Mouse (Mus musculus): ENCODE data around the gene Pdzk1ip1. TPM values are rescaled to one million over a fixed set of nuclear protein-coding genes. Genes with fewer than 3 reads are reported as not detected.

Gene Pdzk1ip1
- total RNA-seq, 1 experiment: 1.1 TPM

GRCm38 (mm10) chr4:115062875-115063517 lies 25.5 kb upstream of the Pdzk1ip1 start:
- Histone ChIP-seq H3K4me3 (ENCODE audit: insufficient read depth in 1 of 2, low read depth in 1 of 2, low read length in 2 of 2, poor library complexity in 1 of 2, severe bottlenecking in 1 of 2) (peak overlapping the region; percentile 45 to 53; a peak in 3 of 4 replicates), H3K36me3 (ENCODE audit: control insufficient read depth, insufficient read depth, low read length, poor library complexity, severe bottlenecking) (no peaks in the 10 kb centered on the region), H3K9ac (ENCODE audit: insufficient read depth, low read depth, low read length, poor library complexity, severe bottlenecking) (0 out of 2 replicates have a peak overlapping the region, but pooled peaks have one; percentile 23), H3K9me3 (ENCODE audit: control insufficient read depth, insufficient read depth, low read depth, low read length) (no peaks in the 10 kb centered on the region), H3K4me1 (ENCODE audit: control insufficient read depth in 2 of 2, insufficient read depth in 2 of 2, low read length in 2 of 2, poor library complexity in 1 of 2) (peaks cover 0 to 11% of the 10 kb centered on the region in 2 experiments; a peak in 2 of 4 replicates), H3K27ac (ENCODE audit: insufficient read depth, low read depth, low read length, poor library complexity, severe bottlenecking) (no peak overlapping the region)
- in situ Hi-C loops (cut with MboI; ENCODE audit: low sequenced_read_pairs in 2 of 2, unreplicated experiment in 2 of 2): loop anchor here (10.0 to 25.0 kb wide), 2 partner anchors 398 to 874 kb away; partner anchors contain the start of gene Dmbx1 (in 2 of the 2)
- TF ChIP-seq CHD2 (IDR thresholded peaks at IDR 0.05; ENCODE audit: low read depth, low read length) (no peak), HCFC1 (IDR thresholded peaks at IDR 0.05; ENCODE audit: borderline replicate concordance, insufficient read depth, low read length) (no peak)
- no peak for DNase-seq (ENCODE audit: low read depth, low spot score)

DNA sequence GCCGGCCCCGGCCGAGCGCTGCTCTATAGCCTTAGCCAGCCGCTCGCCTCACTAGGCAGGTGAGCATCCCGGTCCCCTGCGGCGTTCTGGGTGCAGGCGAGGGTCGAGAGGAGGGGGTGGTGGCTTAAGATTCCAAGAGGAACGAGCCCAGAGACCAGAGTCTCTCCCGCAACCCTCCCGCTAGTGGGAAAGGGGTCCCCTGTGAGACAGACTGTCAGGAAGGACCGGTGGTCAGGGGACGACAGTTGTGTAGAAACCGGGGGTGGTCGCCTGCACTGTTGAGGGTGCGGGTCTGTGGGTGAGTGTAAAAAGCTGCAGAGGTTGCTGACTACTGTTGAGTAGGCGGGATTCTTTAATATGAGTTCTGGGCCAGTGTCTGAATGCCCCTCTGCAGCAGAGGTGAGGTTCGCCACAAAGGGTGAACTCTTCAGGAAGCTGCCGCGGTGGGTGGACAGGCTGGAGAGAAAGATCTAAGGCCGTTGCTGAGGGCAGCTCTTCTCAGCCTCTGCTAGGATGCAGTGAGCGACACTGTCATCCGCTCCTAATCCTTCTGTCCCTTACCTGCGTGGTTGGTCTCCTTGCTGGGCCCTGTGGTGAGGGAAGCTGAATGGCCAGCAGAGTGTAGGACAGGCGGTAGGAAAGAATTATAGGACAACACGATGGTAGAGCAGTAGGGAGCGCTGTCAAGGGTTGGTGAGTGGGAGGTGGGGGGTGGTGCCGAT lies 24.8 kb upstream of the Pdzk1ip1 start:
- in situ Hi-C loops (cut with MboI; ENCODE audit: low sequenced_read_pairs in 2 of 2, unreplicated experiment in 2 of 2): loop anchor here (10.0 to 25.0 kb wide), 2 partner anchors 399 to 874 kb away; partner anchors contain the start of gene Dmbx1 (in 2 of the 2)
- Histone ChIP-seq H3K36me3 (ENCODE audit: control insufficient read depth, insufficient read depth, low read length, poor library complexity, severe bottlenecking) (no peaks in the 10 kb centered on the region), H3K9me3 (ENCODE audit: control insufficient read depth, insufficient read depth, low read depth, low read length) (no peaks in the 10 kb centered on the region), H3K9ac (ENCODE audit: insufficient read depth, low read depth, low read length, poor library complexity, severe bottlenecking) (0 out of 2 replicates have a peak overlapping the region, but pooled peaks have one; percentile 23), H3K4me1 (ENCODE audit: control insufficient read depth in 2 of 2, insufficient read depth in 2 of 2, low read length in 2 of 2, poor library complexity in 1 of 2) (peaks cover 0 to 11% of the 10 kb centered on the region in 2 experiments; a peak in 2 of 4 replicates), H3K4me3 (ENCODE audit: insufficient read depth in 1 of 2, low read depth in 1 of 2, low read length in 2 of 2, poor library complexity in 1 of 2, severe bottlenecking in 1 of 2) (peak overlapping the region; percentile 45 to 53; a peak in 3 of 4 replicates), H3K27ac (ENCODE audit: insufficient read depth, low read depth, low read length, poor library complexity, severe bottlenecking) (no peak overlapping the region)
- TF ChIP-seq MAFK (IDR thresholded peaks at IDR 0.05; ENCODE audit: insufficient read depth, low read depth, low read length) (no peak), ZNF384 (IDR thresholded peaks at IDR 0.05; ENCODE audit: low read depth, low read length) (no peak), HCFC1 (IDR thresholded peaks at IDR 0.05; ENCODE audit: borderline replicate concordance, insufficient read depth, low read length) (no peak)
- DNase-seq (ENCODE audit: low read depth, low spot score): no peak

DNA sequence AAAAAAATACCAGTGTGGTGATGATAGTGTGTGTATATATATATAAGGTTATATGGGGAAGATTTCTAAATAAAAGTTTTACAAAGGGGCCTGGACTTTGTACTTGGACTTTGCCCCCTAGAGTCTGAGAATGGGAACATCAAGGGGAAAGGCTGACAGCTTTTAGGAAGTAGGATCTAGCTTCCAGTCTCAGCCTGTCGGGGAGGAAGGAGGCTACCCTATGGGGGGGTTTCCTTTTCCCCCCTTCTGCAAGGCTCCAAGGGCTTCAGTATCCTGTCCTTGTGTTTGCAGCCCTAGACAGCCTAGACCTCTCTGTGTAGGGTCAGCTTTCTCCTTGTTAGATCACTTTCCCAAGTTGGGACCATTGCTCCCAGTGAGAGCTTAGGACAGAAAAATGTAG lies 16.8 kb upstream of the Pdzk1ip1 start:
- in situ Hi-C loops (cut with MboI; ENCODE audit: low sequenced_read_pairs in 2 of 2, unreplicated experiment in 2 of 2): loop anchor here (25.0 kb wide), 1 partner anchor 866 kb away; the partner anchor contains the start of gene Dmbx1 (in 2 of the 2)
- no peak for DNase-seq (ENCODE audit: low read depth, low spot score)
- H3K4me1 ChIP-seq (ENCODE audit: control insufficient read depth in 2 of 2, insufficient read depth in 2 of 2, low read length in 2 of 2, poor library complexity in 1 of 2): peaks cover 0 to 5% of the 10 kb centered on the region in 2 experiments; a peak in 1 of 4 replicates
- H3K4me3 ChIP-seq (ENCODE audit: insufficient read depth in 1 of 2, low read depth in 1 of 2, low read length in 2 of 2, poor library complexity in 1 of 2, severe bottlenecking in 1 of 2): no peak overlapping the region
- H3K27ac ChIP-seq (ENCODE audit: insufficient read depth, low read depth, low read length, poor library complexity, severe bottlenecking): no peak overlapping the region
- no peaks in the 10 kb centered on the region for H3K9me3 ChIP-seq (ENCODE audit: control insufficient read depth, insufficient read depth, low read depth, low read length)
- no peak for TF ChIP-seq HCFC1 (IDR thresholded peaks at IDR 0.05; ENCODE audit: borderline replicate concordance, insufficient read depth, low read length)
- no peak for TF ChIP-seq MAFK (IDR thresholded peaks at IDR 0.05; ENCODE audit: insufficient read depth, low read depth, low read length)
- TF ChIP-seq ZC3H11A (IDR thresholded peaks at IDR 0.05; ENCODE audit: borderline replicate concordance, low read depth, low read length): no peak
- TF ChIP-seq CHD2 (IDR thresholded peaks at IDR 0.05; ENCODE audit: low read depth, low read length): no peak
- TF ChIP-seq ZNF384 (IDR thresholded peaks at IDR 0.05; ENCODE audit: low read depth, low read length): no peak
- H3K9ac ChIP-seq (ENCODE audit: insufficient read depth, low read depth, low read length, poor library complexity, severe bottlenecking): no peak overlapping the region
- no peaks in the 10 kb centered on the region for H3K36me3 ChIP-seq (ENCODE audit: control insufficient read depth, insufficient read depth, low read length, poor library complexity, severe bottlenecking)

- no peak for TF ChIP-seq ZC3H11A (IDR thresholded peaks at IDR 0.05; ENCODE audit: borderline replicate concordance, low read depth, low read length)
- no peak overlapping the region for H3K27ac ChIP-seq (ENCODE audit: insufficient read depth, low read depth, low read length, poor library complexity, severe bottlenecking)
Measured at GRCm38 (mm10) chr4:115074789-115075188, 13.7 kb upstream of the Pdzk1ip1 start.

More at GRCm38 (mm10) chr4:115074789-115075188, 13.7 kb upstream of the Pdzk1ip1 start:
- Histone ChIP-seq H3K4me3 (ENCODE audit: insufficient read depth in 1 of 2, low read depth in 1 of 2, low read length in 2 of 2, poor library complexity in 1 of 2, severe bottlenecking in 1 of 2) (no peak overlapping the region), H3K9me3 (ENCODE audit: control insufficient read depth, insufficient read depth, low read depth, low read length) (no peaks in the 10 kb centered on the region), H3K4me1 (ENCODE audit: control insufficient read depth in 2 of 2, insufficient read depth in 2 of 2, low read length in 2 of 2, poor library complexity in 1 of 2) (peaks cover 0 to 10% of the 10 kb centered on the region in 2 experiments; a peak in 1 of 4 replicates), H3K9ac (ENCODE audit: insufficient read depth, low read depth, low read length, poor library complexity, severe bottlenecking) (no peak overlapping the region), H3K36me3 (ENCODE audit: control insufficient read depth, insufficient read depth, low read length, poor library complexity, severe bottlenecking) (no peaks in the 10 kb centered on the region)
- no peak for DNase-seq (ENCODE audit: low read depth, low spot score)
- in situ Hi-C loops (cut with MboI; ENCODE audit: low sequenced_read_pairs in 2 of 2, unreplicated experiment in 2 of 2): loop anchor here (25.0 kb wide), 1 partner anchor 863 kb away; the partner anchor contains the start of gene Dmbx1 (in 2 of the 2)

All from ES-E14 (cell line).